Mouse (Mus musculus) forebrain, postnatal 0 days (tissue): ENCODE data around the gene Fkbp11. TPM values are rescaled to one million over a fixed set of nuclear protein-coding genes. Genes with fewer than 3 reads are reported as not detected.

ENCODE experiments used
- ATAC-seq: fragments of 200-750 bp; cut with Nextera tagmentation; 2 replicates; pipeline ENCODE4 v1.8.0; 2017; ENCODE audit warnings: mild to moderate bottlenecking, moderate library complexity
- DNase-seq: peaks from one replicate; pipeline ENCODE4 v3.0.0-alpha.2; 2015
- H3K27ac ChIP-seq: fragments of 300-500 bp; sonication (generic); 2 replicates; pipeline ENCODE4 v1.5.1; 2014; ENCODE audit warnings: low read depth, mild to moderate bottlenecking, antibody characterized with exemption, low read length, moderate library complexity, mixed read lengths
- H3K27me3 ChIP-seq: fragments of 300-500 bp; sonication (generic); 2 replicates; pipeline ENCODE4 v1.6.1; 2014; ENCODE audit warnings: mild to moderate bottlenecking, low read length, mixed read lengths; ENCODE audit not compliant: insufficient read depth
- H3K36me3 ChIP-seq: fragments of 300-500 bp; sonication (generic); 2 replicates; pipeline ENCODE4 v1.6.1; 2014; ENCODE audit warnings: mild to moderate bottlenecking, moderate library complexity; ENCODE audit not compliant: insufficient read depth
- H3K4me1 ChIP-seq: fragments of 300-500 bp; sonication (generic); 2 replicates; pipeline ENCODE4 v1.6.1; 2014; ENCODE audit warnings: antibody characterized with exemption; ENCODE audit not compliant: insufficient read depth
- H3K4me2 ChIP-seq: fragments of 300-500 bp; sonication (generic); 2 replicates; pipeline ENCODE4 v1.6.1; 2014; ENCODE audit warnings: low read depth, mild to moderate bottlenecking, moderate library complexity
- H3K4me3 ChIP-seq: fragments of 300-500 bp; sonication (generic); 2 replicates; pipeline ENCODE4 v1.5.1; 2014; ENCODE audit warnings: low read depth, low read length, mixed read lengths
- H3K9ac ChIP-seq: fragments of 300-500 bp; sonication (generic); 2 replicates; pipeline ENCODE4 v1.6.1; 2014; ENCODE audit warnings: mild to moderate bottlenecking
- H3K9me3 ChIP-seq: fragments of 300-500 bp; sonication (generic); 2 replicates; pipeline ENCODE4 v1.6.1; 2016; ENCODE audit warnings: low read length
- CTCF ChIP-seq: sonication (generic); IDR thresholded peaks from 2 replicates; pipeline ENCODE4 v1.5.1; 2016; ENCODE audit warnings: antibody characterized with exemption, control low read depth, low read depth
- WGBS: fragments of 180-500 bp; shearing (Covaris S2); extraction: QIAGEN DNeasy Blood & Tissue Kit; methylation state at CpG from one replicate; pipeline ENCODE4 v1.1.7; 2014; 5-methylcytosine and 5-hydroxymethylcytosine counted together
- polyA plus RNA-seq: library from polyadenylated mRNA; unstranded; fragments of >200 nt; fragmentation: Nextera tagmentation; extraction: Ambion mirVana; gene quantifications from 2 replicates; pipeline ENCODE4 v1.2.1, GENCODE M21; 2015
- total RNA-seq: library from RNA; depleted of rRNA; stranded (reverse); fragments of >200 nt; gene quantifications from 2 replicates; pipeline ENCODE4 v1.2.3, GENCODE M21; 2014; rRNA removed

Fkbp11 gene
- 0.90 and 2.9 TPM in 2 replicates for total RNA-seq
- polyA plus RNA-seq: 5.2 and 5.3 TPM in 2 replicates

GRCm38 (mm10) chr15:98727443-98728321 is at the start of gene Fkbp11:
Gene Fkbp11, minus strand, starts transcription at chr15:98728198.
- TF ChIP-seq CTCF: no peak
- 3% methylated on average over 37 of the region's 39 CpGs for WGBS

GRCm38 (mm10) chr15:98777762-98778161 is 49.8 kb upstream of the Fkbp11 start, which contains the start of gene Wnt10b:
Gene Wnt10b, minus strand, starts transcription at chr15:98778150.
- H3K27ac ChIP-seq: no peak within 1 kb of the TSS
- H3K9ac ChIP-seq: no peak within 1 kb of the TSS
- no peaks in the 10 kb centered on the region for H3K4me1 ChIP-seq
- WGBS: under 1% methylated on average over 33 of the region's 33 CpGs
- DNase-seq (no peak), ATAC-seq (no peak)
- H3K4me2 ChIP-seq: peak within 1 kb of the TSS; percentile 44
- H3K36me3 ChIP-seq: no peaks in the 10 kb centered on the region
- no peak for TF ChIP-seq CTCF
- H3K4me3 ChIP-seq: peak within 1 kb of the TSS; percentile 20
- peaks cover 94% of the 10 kb centered on the region for H3K27me3 ChIP-seq
- H3K9me3 ChIP-seq: no peaks in the 10 kb centered on the region

More at GRCm38 (mm10) chr15:98727443-98728321, at the start of gene Fkbp11:
- DNase-seq: peak; percentile 66
- Histone ChIP-seq H3K4me3 (peak within 1 kb of the TSS; percentile 33), H3K9me3 (no peaks in the 10 kb centered on the region), H3K36me3 (no peaks in the 10 kb centered on the region), H3K9ac (peak within 1 kb of the TSS; percentile 46), H3K27ac (no peak within 1 kb of the TSS), H3K27me3 (0 out of 2 replicates have a peak, but pooled peaks cover 10% of the 10 kb centered on the region), H3K4me2 (peak within 1 kb of the TSS; percentile 79), H3K4me1 (0 out of 2 replicates have a peak, but pooled peaks cover 9% of the 10 kb centered on the region)
- peak; percentile 87 for ATAC-seq

- no peak overlapping the region for H3K4me2 ChIP-seq
- TF ChIP-seq CTCF: no peak
- 3% methylated on average over 19 of the region's 19 CpGs for WGBS
Observed at GRCm38 (mm10) chr15:98777005-98777616, 49.1 kb upstream of the Fkbp11 start.

GRCm38 (mm10) chr15:98776280-98777004 is 48.4 kb upstream of the Fkbp11 start:
- DNase-seq: no peak

More at GRCm38 (mm10) chr15:98777005-98777616, 49.1 kb upstream of the Fkbp11 start:
- Histone ChIP-seq H3K9me3 (no peaks in the 10 kb centered on the region), H3K27me3 (peaks cover 99% of the 10 kb centered on the region), H3K36me3 (no peaks in the 10 kb centered on the region), H3K27ac (no peak overlapping the region), H3K4me3 (peak overlapping the region; percentile 9; the same call in 1 of the 2 replicates), H3K9ac (no peak overlapping the region), H3K4me1 (no peaks in the 10 kb centered on the region)
- ATAC-seq (no peak), DNase-seq (no peak)

GRCm38 (mm10) chr15:98775533-98775932 is 47.5 kb upstream of the Fkbp11 start:
- Histone ChIP-seq H3K27ac (no peak overlapping the region), H3K4me1 (no peaks in the 10 kb centered on the region), H3K36me3 (no peaks in the 10 kb centered on the region), H3K9me3 (no peaks in the 10 kb centered on the region), H3K4me3 (no peak overlapping the region), H3K4me2 (no peak overlapping the region), H3K9ac (no peak overlapping the region), H3K27me3 (peaks cover 95% of the 10 kb centered on the region)
- ATAC-seq: no peak
- DNase-seq: no peak
- 2% methylated on average over 5 of the region's 5 CpGs for WGBS
- no peak for TF ChIP-seq CTCF

More at GRCm38 (mm10) chr15:98776280-98777004, 48.4 kb upstream of the Fkbp11 start:
- ATAC-seq: peak; percentile 47; the same call in 1 of the 2 replicates
- H3K9me3 ChIP-seq: no peaks in the 10 kb centered on the region
- no peak overlapping the region for H3K27ac ChIP-seq
- WGBS: 2% methylated on average over 62 of the region's 62 CpGs
- H3K9ac ChIP-seq: no peak overlapping the region
- no peaks in the 10 kb centered on the region for H3K4me1 ChIP-seq
- peaks cover 96% of the 10 kb centered on the region for H3K27me3 ChIP-seq
- peak overlapping the region; percentile 9 for H3K4me3 ChIP-seq
- peak; percentile 25; the same call in 1 of the 2 replicates for TF ChIP-seq CTCF
- H3K36me3 ChIP-seq: no peaks in the 10 kb centered on the region
- H3K4me2 ChIP-seq: peak overlapping the region; percentile 19; the same call in 1 of the 2 replicates

- Histone ChIP-seq H3K36me3 (no peaks in the 10 kb centered on the region), H3K27ac (no peak overlapping the region), H3K9me3 (no peaks in the 10 kb centered on the region), H3K4me1 (no peaks in the 10 kb centered on the region), H3K4me3 (no peak overlapping the region), H3K27me3 (peaks cover 81% of the 10 kb centered on the region), H3K9ac (no peak overlapping the region), H3K4me2 (no peak overlapping the region)
- WGBS: 9% methylated on average over 15 of the region's 15 CpGs
- ATAC-seq (no peak), DNase-seq (no peak)
- no peak for TF ChIP-seq CTCF
Observed at GRCm38 (mm10) chr15:98774096-98774495, 46.1 kb upstream of the Fkbp11 start.
